Comparison of ENCODE assay signal across 10 mouse cellular contexts in the genomic region with DNA sequence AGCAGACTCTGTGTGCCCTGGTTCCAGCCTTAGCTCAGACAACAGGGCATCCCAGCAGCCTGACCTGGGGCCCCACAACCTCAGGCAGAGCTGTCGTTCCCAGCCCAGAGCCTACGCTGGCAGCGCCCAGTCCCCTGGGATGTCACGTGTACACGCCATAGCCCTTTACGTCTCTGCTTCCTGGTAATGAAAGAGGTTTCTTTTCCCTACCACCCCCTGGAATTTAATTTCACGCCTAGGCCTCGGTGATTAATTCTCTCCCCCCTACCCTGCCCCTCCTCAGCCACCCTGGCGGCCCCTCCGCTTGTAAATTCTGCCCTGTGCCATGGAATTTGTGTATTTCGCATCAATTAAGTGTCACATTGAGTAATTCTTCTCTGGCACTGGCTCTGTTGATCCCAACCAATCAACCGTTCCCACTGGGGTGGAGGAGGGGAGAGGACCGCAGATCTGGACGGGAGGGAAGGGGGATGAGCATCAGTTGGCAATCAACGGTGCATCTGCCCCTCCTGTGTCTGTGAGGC.
DNase-seq lines count a peak whose midpoint lies in the region; ATAC-seq lines count a peak whose summit lies in the region.
"Had no signal": no experiment of that assay in that cellular context is flagged by ENCODE, and none has a peak within 500 bp of the region (broad histone marks: within the 10 kb centered on the region; RNA-seq: fewer than 3 reads in every experiment).

No protein-coding gene starts in this region.

- peak; percentile 34 for DNase-seq in adrenal gland, postnatal 10 days
- DNase-seq in adrenal gland, postnatal 4 days (ENCODE audit: low spot score in 2 of 2): no peak
- peak; percentile 93 for DNase-seq in Muller cell, postnatal 12 days (ENCODE audit: inconsistent ontology term)
- peak; percentile 92 for DNase-seq in midbrain, embryonic 11.5 days (ENCODE audit: low spot score, missing footprints)
- no peak for DNase-seq in heart, postnatal 14 days
- no peak for DNase-seq in frontal cortex, postnatal 10 days (ENCODE audit: low spot score in 2 of 2)
- DNase-seq: cerebellum, adult 11-12 months had no signal

- no peak overlapping the region for H3K4me2 ChIP-seq in forebrain, embryonic 16.5 days (ENCODE audit: low read length)
- H3K4me2 ChIP-seq in midbrain, embryonic 11.5 days: peak overlapping the region; percentile 10; the same call in 1 of the 2 replicates
- no peak overlapping the region for H3K4me2 ChIP-seq in intestine, embryonic 16.5 days (ENCODE audit: low read depth, low read length)
- H3K4me2 ChIP-seq: heart, embryonic 13.5 days had no signal

- no peaks in the 10 kb centered on the region for H3K9me3 ChIP-seq in forebrain, embryonic 16.5 days (ENCODE audit: control insufficient read depth, low read length)
- no peaks in the 10 kb centered on the region for H3K9me3 ChIP-seq in midbrain, embryonic 11.5 days (ENCODE audit: control insufficient read depth, low read length)
- H3K9me3 ChIP-seq in intestine, embryonic 16.5 days (ENCODE audit: control insufficient read depth, low read length): no peaks in the 10 kb centered on the region
- H3K9me3 ChIP-seq: heart, embryonic 13.5 days had no signal

- WGBS in forebrain, embryonic 16.5 days: 3% methylated on average over 15 of the region's 15 CpGs
- WGBS in midbrain, embryonic 11.5 days: 27% methylated on average over 14 of the region's 15 CpGs
- WGBS in intestine, embryonic 16.5 days: 47% methylated on average over 15 of the region's 15 CpGs

- ATAC-seq in forebrain, embryonic 16.5 days: peak; percentile 43
- ATAC-seq in midbrain, embryonic 11.5 days (ENCODE audit: low FRiP score): peak; percentile 77
- no peak for ATAC-seq in intestine, embryonic 16.5 days

- H3K27ac ChIP-seq in forebrain, embryonic 16.5 days (ENCODE audit: low read length): peak overlapping the region; percentile 97
- H3K27ac ChIP-seq in midbrain, embryonic 11.5 days (ENCODE audit: low read depth, low read length): peak overlapping the region; percentile 81
- no peak overlapping the region for H3K27ac ChIP-seq in intestine, embryonic 16.5 days (ENCODE audit: low read length)
- H3K27ac ChIP-seq: heart, embryonic 13.5 days had no signal

- intact Hi-C loops in heart, postnatal 14 days (cut with DNase I): no loop called here

- no peaks in the 10 kb centered on the region for H3K36me3 ChIP-seq in forebrain, embryonic 16.5 days (ENCODE audit: control insufficient read depth, insufficient read depth)
- H3K36me3 ChIP-seq in midbrain, embryonic 11.5 days (ENCODE audit: control insufficient read depth, insufficient read depth, low read length): no peaks in the 10 kb centered on the region
- H3K36me3 ChIP-seq in intestine, embryonic 16.5 days (ENCODE audit: control insufficient read depth, insufficient read depth, low read length): no peaks in the 10 kb centered on the region
- H3K36me3 ChIP-seq: heart, embryonic 13.5 days had no signal

- no peak overlapping the region for H3K4me3 ChIP-seq in forebrain, embryonic 16.5 days (replicated peaks; ENCODE audit: low read length)
- H3K4me3 ChIP-seq in midbrain, embryonic 11.5 days (ENCODE audit: low read depth, low read length): no peak overlapping the region
- H3K4me3 ChIP-seq in intestine, embryonic 16.5 days (ENCODE audit: low read length): no peak overlapping the region
- H3K4me3 ChIP-seq: heart, embryonic 13.5 days had no signal

- peaks cover 45% of the 10 kb centered on the region for H3K4me1 ChIP-seq in forebrain, embryonic 16.5 days (replicated peaks; ENCODE audit: control insufficient read depth, insufficient read depth, low read length)
- peaks cover 44% of the 10 kb centered on the region for H3K4me1 ChIP-seq in midbrain, embryonic 11.5 days (ENCODE audit: control insufficient read depth, insufficient read depth, low read length)
- H3K4me1 ChIP-seq in intestine, embryonic 16.5 days (ENCODE audit: control insufficient read depth, insufficient read depth, low read length): no peaks in the 10 kb centered on the region
- H3K4me1 ChIP-seq: heart, embryonic 13.5 days had no signal

- H3K9ac ChIP-seq in forebrain, embryonic 16.5 days (replicated peaks; ENCODE audit: low read depth, low read length): peak overlapping the region; percentile 34
- H3K9ac ChIP-seq in midbrain, embryonic 11.5 days (ENCODE audit: low read length): peak overlapping the region; percentile 34; the same call in 1 of the 2 replicates
- no peak overlapping the region for H3K9ac ChIP-seq in intestine, embryonic 16.5 days (ENCODE audit: low read depth, low read length)
- H3K9ac ChIP-seq: heart, embryonic 13.5 days had no signal

- no peaks in the 10 kb centered on the region for H3K27me3 ChIP-seq in forebrain, embryonic 16.5 days (replicated peaks; ENCODE audit: control insufficient read depth, insufficient read depth, low read length)
- no peaks in the 10 kb centered on the region for H3K27me3 ChIP-seq in midbrain, embryonic 11.5 days (ENCODE audit: control insufficient read depth, insufficient read depth, low read length)
- no peaks in the 10 kb centered on the region for H3K27me3 ChIP-seq in intestine, embryonic 16.5 days (replicated peaks; ENCODE audit: control insufficient read depth, insufficient read depth, low read length)

Comparison
In these comparisons a context has a peak if more than half of its experiments do, and no peak if none do; other contexts are left out.
1. DNase-seq: peak in adrenal gland, postnatal 10 days (single experiment), Muller cell, postnatal 12 days (single experiment) and midbrain, embryonic 11.5 days (single experiment); none in adrenal gland, postnatal 4 days (0 of 2), heart, postnatal 14 days (0 of 2) and frontal cortex, postnatal 10 days (0 of 2).